Mouse (Mus musculus) megakaryocyte, embryonic 14.5 days (primary cell): ENCODE measurements at regions not wholly inside any gene's neighbourhood (a gene's known extent, or its start where the extent isn't known, plus 50 kb on each side); places are given as distances from the start of the nearest gene placed in this dataset.

Experiments used
- FLI1 ChIP-seq: IDR thresholded peaks from 2 replicates; pipeline ENCODE4 v1.6.1; 2012; ENCODE audit warnings: low read length, inconsistent platforms, mixed read lengths
- GATA1 ChIP-seq: IDR thresholded peaks from 3 replicates; pipeline ENCODE4 v1.6.1; 2012; ENCODE audit warnings: mixed read lengths, low read length, inconsistent platforms, borderline replicate concordance

DNA sequence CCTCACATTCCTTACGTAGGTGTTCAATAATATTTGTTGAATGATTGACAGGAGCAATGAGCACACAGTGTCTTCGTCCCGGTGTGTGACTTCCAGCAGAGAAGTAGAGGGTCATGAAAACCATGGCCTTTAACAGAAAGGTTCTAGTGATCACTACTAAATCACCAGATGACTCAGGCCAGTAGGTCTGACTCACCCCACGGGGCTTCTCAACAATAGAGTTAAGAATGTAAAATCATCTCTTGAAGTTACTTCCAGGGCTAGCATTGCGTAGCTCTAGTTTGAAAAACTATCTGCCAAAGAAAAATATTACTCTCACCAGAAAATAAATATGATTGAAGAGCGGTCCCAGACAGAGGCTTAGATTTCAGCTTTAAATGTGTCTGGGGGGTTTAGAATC, 376.4 kb downstream of the Efna5 start:
- TF ChIP-seq FLI1 (no peak), GATA1 (no peak)
